Mouse (Mus musculus) cerebellum, postnatal 14 days (tissue): Measurements from ENCODE around the gene Hnrnpu.

Experiments used
- DNase-seq, 2 experiments: peaks; one replicate each; pipeline ENCODE4 v3.0.0; 2021; ENCODE audit warnings: mixed read lengths in 2 of 2

The Hnrnpu gene

GRCm38 (mm10) chr1:178340213-178340612 lies 2.6 kb upstream of the Hnrnpu start:
- no peak for DNase-seq

- peak; percentile 40 to 57 for DNase-seq
Measured at GRCm38 (mm10) chr1:178338318-178338641, 683 bp upstream of the Hnrnpu start.

- DNase-seq = peak in 1 of 2 experiments; percentile 61
Measured at GRCm38 (mm10) chr1:178336777-178337481, 668 bp downstream of the Hnrnpu start.

GRCm38 (mm10) chr1:178336289-178336775 lies 1.3 kb downstream of the Hnrnpu start:
- peak; percentile 96 to 97 for DNase-seq

GRCm38 (mm10) chr1:178335860-178336261 lies 1.7 kb downstream of the Hnrnpu start:
- DNase-seq = peak in 1 of 2 experiments; percentile 36

GRCm38 (mm10) chr1:178329946-178330345 lies 7.7 kb downstream of the Hnrnpu start:
- no peak for DNase-seq

GRCm38 (mm10) chr1:178329017-178329416 lies 8.6 kb downstream of the Hnrnpu start:
- no peak for DNase-seq

- DNase-seq = no peak
Measured at GRCm38 (mm10) chr1:178326950-178327349, 10.6 kb downstream of the Hnrnpu start.

- DNase-seq = no peak
Measured at GRCm38 (mm10) chr1:178326357-178326756, 11.2 kb downstream of the Hnrnpu start.

- no peak for DNase-seq
Measured at GRCm38 (mm10) chr1:178324568-178324967, 13.0 kb downstream of the Hnrnpu start.

- DNase-seq = no peak
Measured at GRCm38 (mm10) chr1:178323235-178323634, 14.4 kb downstream of the Hnrnpu start.

- no peak for DNase-seq
Measured at GRCm38 (mm10) chr1:178321730-178322357, 15.8 kb downstream of the Hnrnpu start.

GRCm38 (mm10) chr1:178320723-178321590 lies 16.6 kb downstream of the Hnrnpu start:
- DNase-seq = no peak

- DNase-seq = peak in 1 of 2 experiments; percentile 34
Measured at GRCm38 (mm10) chr1:178320038-178320722, 17.4 kb downstream of the Hnrnpu start.

- peak in 1 of 2 experiments; percentile 48 for DNase-seq
Measured at GRCm38 (mm10) chr1:178319295-178320037, 18.1 kb downstream of the Hnrnpu start.

- DNase-seq = peak; percentile 98
Measured at GRCm38 (mm10) chr1:178318389-178319184, 19.0 kb downstream of the Hnrnpu start, which contains the start of gene Cox20. Gene Cox20 (plus strand): TSS chr1:178319130.

GRCm38 (mm10) chr1:178318002-178318388 lies 19.6 kb downstream of the Hnrnpu start:
- no peak for DNase-seq

- peak in 1 of 2 experiments; percentile 25 for DNase-seq
Measured at GRCm38 (mm10) chr1:178317275-178318001, 20.2 kb downstream of the Hnrnpu start.

GRCm38 (mm10) chr1:178314236-178314635 lies 23.4 kb downstream of the Hnrnpu start:
- peak in 1 of 2 experiments; percentile 42 for DNase-seq

GRCm38 (mm10) chr1:178313039-178313597 lies 24.5 kb downstream of the Hnrnpu start:
- DNase-seq = no peak
